Mouse (Mus musculus): ENCODE measurements at regions not wholly inside any gene's neighbourhood (a gene's known extent, or its start where the extent isn't known, plus 50 kb on each side); places are given as distances from the start of the nearest gene placed in this dataset.

- TF ChIP-seq CTCF (conservative IDR thresholded peaks at IDR 0.05), result no peak
- no peak overlapping the region for H3K27ac ChIP-seq
- DNase-seq (ENCODE audit: low spot score in 2 of 2), result no peak
These were observed 82.3 kb upstream of the Tet2 start for GRCm38 (mm10) chr3:133627116-133627844.

GRCm38 (mm10) chr3:133634306-133634705 is 89.4 kb upstream of the Tet2 start:
- DNase-seq (ENCODE audit: low spot score in 2 of 2), result no peak
- TF ChIP-seq CTCF (conservative IDR thresholded peaks at IDR 0.05), result no peak
- Histone ChIP-seq H3K27ac (no peak overlapping the region), H3K4me3 (no peak overlapping the region)

More at GRCm38 (mm10) chr3:133627116-133627844, 82.3 kb upstream of the Tet2 start:
- H3K4me3 ChIP-seq, result no peak overlapping the region

- DNase-seq (ENCODE audit: low spot score in 2 of 2), result no peak
- Histone ChIP-seq H3K4me3 (no peak overlapping the region), H3K27ac (no peak overlapping the region)
- no peak for TF ChIP-seq CTCF (conservative IDR thresholded peaks at IDR 0.05)
These were observed 100.7 kb upstream of the Tet2 start for GRCm38 (mm10) chr3:133645604-133646003.

- no peak for TF ChIP-seq CTCF (conservative IDR thresholded peaks at IDR 0.05)
- no peak for DNase-seq (ENCODE audit: low spot score in 2 of 2)
- H3K27ac ChIP-seq, result no peak overlapping the region
- H3K4me3 ChIP-seq, result no peak overlapping the region
These were observed 101.6 kb upstream of the Tet2 start for GRCm38 (mm10) chr3:133646449-133647059.

DNA sequence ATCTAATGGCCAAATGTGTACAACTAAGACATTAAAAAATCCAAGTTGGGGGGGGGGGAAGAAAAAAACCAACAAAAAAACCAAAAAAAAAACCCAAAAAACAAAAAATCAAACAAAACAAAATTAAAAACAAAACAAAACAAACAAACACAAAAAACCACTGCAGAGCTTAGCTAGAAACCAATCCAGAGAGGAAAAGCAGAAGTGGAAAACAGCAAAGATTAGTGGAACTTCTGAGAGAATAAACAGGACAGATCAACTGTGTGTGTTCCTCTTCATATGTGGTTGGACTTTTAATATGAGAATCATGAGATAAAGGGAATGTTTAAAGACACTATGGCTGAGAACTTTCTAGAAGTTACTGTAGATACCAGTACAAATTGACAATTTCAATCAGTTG is 105.1 kb upstream of the Tet2 start:
- no peak for TF ChIP-seq CTCF (conservative IDR thresholded peaks at IDR 0.05)
- H3K27ac ChIP-seq, result no peak overlapping the region
- DNase-seq (ENCODE audit: low spot score in 2 of 2), result no peak
- H3K4me3 ChIP-seq, result no peak overlapping the region

- no peak for DNase-seq (ENCODE audit: low spot score in 2 of 2)
- Histone ChIP-seq H3K4me3 (no peak overlapping the region), H3K27ac (no peak overlapping the region)
- TF ChIP-seq CTCF (conservative IDR thresholded peaks at IDR 0.05), result no peak
These were observed 107.1 kb upstream of the Tet2 start for GRCm38 (mm10) chr3:133651996-133652395.

DNA sequence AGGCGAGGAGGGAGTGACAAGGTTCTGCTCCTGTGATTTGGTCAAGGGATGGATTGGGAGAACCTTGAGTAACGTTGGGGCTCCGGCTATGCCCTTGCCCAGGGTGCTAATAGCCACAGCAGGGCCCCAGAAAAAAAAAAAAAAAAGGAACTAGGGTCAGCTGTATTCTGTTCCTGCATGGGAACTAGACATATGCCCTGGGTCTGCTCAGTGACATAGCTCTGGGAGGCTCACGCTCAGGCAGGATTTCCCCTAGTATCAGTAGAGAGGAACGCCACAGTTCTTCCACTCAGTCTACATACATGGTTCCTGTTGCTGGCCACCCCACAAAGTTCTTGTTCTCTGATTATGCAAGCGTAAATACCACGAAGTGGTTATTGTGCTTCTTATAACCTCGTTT is 114.8 kb upstream of the Tet2 start:
- H3K27ac ChIP-seq, result no peak overlapping the region
- DNase-seq (ENCODE audit: low spot score in 2 of 2), result no peak
- TF ChIP-seq CTCF (conservative IDR thresholded peaks at IDR 0.05), result no peak
- H3K4me3 ChIP-seq, result no peak overlapping the region

DNA sequence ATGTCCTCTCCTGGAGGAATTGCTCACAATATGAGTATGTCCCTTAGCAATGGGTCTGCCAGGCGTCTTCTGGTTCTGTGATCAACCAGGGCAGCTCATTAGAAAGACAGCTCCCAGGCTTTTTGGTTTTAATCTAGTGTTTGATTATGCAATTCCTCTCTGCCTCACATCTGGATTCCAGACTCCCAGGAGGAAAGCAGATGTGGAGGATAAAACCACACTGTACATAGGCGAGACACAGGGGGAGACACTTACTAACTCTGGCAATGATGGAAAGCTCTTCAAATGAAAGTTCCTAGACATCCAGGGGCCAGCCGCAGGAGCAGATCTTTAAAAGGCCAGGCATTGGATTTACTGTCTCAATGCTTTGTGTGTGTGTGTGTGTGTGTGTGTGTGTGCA is 116.4 kb upstream of the Tet2 start:
- H3K4me3 ChIP-seq, result no peak overlapping the region
- no peak overlapping the region for H3K27ac ChIP-seq
- no peak for TF ChIP-seq CTCF (conservative IDR thresholded peaks at IDR 0.05)
- no peak for DNase-seq (ENCODE audit: low spot score in 2 of 2)

GRCm38 (mm10) chr3:133664914-133665313 is 120.0 kb upstream of the Tet2 start:
- no peak for DNase-seq (ENCODE audit: low spot score in 2 of 2)
- Histone ChIP-seq H3K4me3 (no peak overlapping the region), H3K27ac (no peak overlapping the region)
- no peak for TF ChIP-seq CTCF (conservative IDR thresholded peaks at IDR 0.05)

GRCm38 (mm10) chr3:133665425-133666317 is 120.7 kb upstream of the Tet2 start:
- Histone ChIP-seq H3K4me3 (no peak overlapping the region), H3K27ac (no peak overlapping the region)
- DNase-seq (ENCODE audit: low spot score in 2 of 2), result no peak
- no peak for TF ChIP-seq CTCF (conservative IDR thresholded peaks at IDR 0.05)

- Histone ChIP-seq H3K27ac (no peak overlapping the region; the same call in 1 of the 2 replicates), H3K4me3 (no peak overlapping the region)
- peak; percentile 48 to 58 for DNase-seq (ENCODE audit: low spot score in 2 of 2)
- peak; percentile 62 for TF ChIP-seq CTCF (conservative IDR thresholded peaks at IDR 0.05)
These were observed 128.0 kb upstream of the Tet2 start for GRCm38 (mm10) chr3:133672742-133673447.

DNA sequence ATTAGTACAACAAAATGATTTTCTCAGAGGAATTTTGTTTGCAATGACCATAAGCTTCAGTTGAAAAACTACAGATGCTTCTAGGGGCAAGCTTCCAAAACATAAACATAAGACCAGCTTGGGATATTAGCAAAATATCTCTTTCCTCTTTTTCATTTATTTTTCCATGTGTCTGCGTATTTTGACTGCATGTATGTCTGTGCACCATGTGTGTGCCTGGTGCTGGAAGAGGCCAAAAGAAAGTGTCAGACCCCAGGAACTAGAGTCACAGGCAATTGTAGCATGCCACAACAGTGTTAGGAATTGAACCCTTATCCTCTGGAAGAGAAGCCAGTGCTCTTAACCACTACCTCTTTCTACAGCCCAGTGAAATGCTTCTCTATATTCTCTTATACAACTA is 133.0 kb upstream of the Tet2 start:
- Histone ChIP-seq H3K4me3 (no peak overlapping the region), H3K27ac (no peak overlapping the region)
- TF ChIP-seq CTCF (conservative IDR thresholded peaks at IDR 0.05), result no peak
- DNase-seq (ENCODE audit: low spot score in 2 of 2), result no peak

- Histone ChIP-seq H3K4me3 (no peak overlapping the region), H3K27ac (no peak overlapping the region)
- DNase-seq (ENCODE audit: low spot score in 2 of 2), result no peak
- no peak for TF ChIP-seq CTCF (conservative IDR thresholded peaks at IDR 0.05)
These were observed 135.0 kb upstream of the Tet2 start for GRCm38 (mm10) chr3:133679891-133680290.

Data from layer of hippocampus, adult 2 months (tissue).